Mouse (Mus musculus) thymus, adult 2 months (tissue): ENCODE measurements around the gene Asf1b. TPM values are rescaled to one million over a fixed set of nuclear protein-coding genes. Genes with fewer than 3 reads are reported as not detected.

Experiments
- DNase-seq: peaks from one replicate; pipeline ENCODE4 v3.0.0; 2021
- H3K27ac ChIP-seq: fragments of 200-500 bp; 2 replicates; pipeline ENCODE4 v1.5.1; 2012; ENCODE audit warnings: low read length, control low read depth; ENCODE audit not compliant: control insufficient read depth, insufficient read depth
- H3K27me3 ChIP-seq: fragments of 200-500 bp; 2 replicates; pipeline ENCODE4 v1.6.1; 2012; ENCODE audit warnings: mild to moderate bottlenecking, low read length, moderate library complexity, mixed read lengths; ENCODE audit not compliant: control insufficient read depth, insufficient read depth
- H3K36me3 ChIP-seq: fragments of 200-500 bp; 2 replicates; pipeline ENCODE4 v1.6.1; 2012; ENCODE audit warnings: mild to moderate bottlenecking, low read length, moderate library complexity; ENCODE audit not compliant: control insufficient read depth, insufficient read depth
- H3K4me1 ChIP-seq: fragments of 200-500 bp; replicated peaks from 2 replicates; pipeline ENCODE4 v1.6.1; 2012; ENCODE audit warnings: low read length; ENCODE audit not compliant: control insufficient read depth, insufficient read depth
- H3K4me3 ChIP-seq: fragments of 200-500 bp; 2 replicates; pipeline ENCODE4 v1.5.1; 2012; ENCODE audit warnings: mild to moderate bottlenecking, low read length, control low read depth, moderate library complexity; ENCODE audit not compliant: control insufficient read depth, insufficient read depth
- CTCF ChIP-seq: fragments of 200-500 bp; IDR thresholded peaks from 2 replicates; pipeline ENCODE4 v1.5.1; 2012; ENCODE audit warnings: mild to moderate bottlenecking, control low read depth, low read length, moderate library complexity, borderline replicate concordance; ENCODE audit not compliant: control insufficient read depth, poor library complexity, insufficient read depth; ENCODE audit errors: extremely low read depth
- POLR2A ChIP-seq: fragments of 200-500 bp; IDR thresholded peaks from 2 replicates; pipeline ENCODE4 v1.6.1; 2012; ENCODE audit warnings: mild to moderate bottlenecking, low read length, control low read depth, moderate library complexity; ENCODE audit not compliant: control insufficient read depth, poor library complexity, insufficient read depth; ENCODE audit errors: extremely low read depth
- WGBS: fragments of 180-500 bp; shearing (Covaris S2); methylation state at CpG from one replicate; pipeline ENCODE4 v1.1.7; 2018; 5-methylcytosine and 5-hydroxymethylcytosine counted together
- polyA plus RNA-seq: library from polyadenylated mRNA; depleted of rRNA; stranded (reverse); fragments of >200 nt; gene quantifications from 2 replicates; pipeline ENCODE4 v1.2.3, GENCODE M21; 2012

The Asf1b gene
- polyA plus RNA-seq, 1 experiment, result 170 TPM

DNA sequence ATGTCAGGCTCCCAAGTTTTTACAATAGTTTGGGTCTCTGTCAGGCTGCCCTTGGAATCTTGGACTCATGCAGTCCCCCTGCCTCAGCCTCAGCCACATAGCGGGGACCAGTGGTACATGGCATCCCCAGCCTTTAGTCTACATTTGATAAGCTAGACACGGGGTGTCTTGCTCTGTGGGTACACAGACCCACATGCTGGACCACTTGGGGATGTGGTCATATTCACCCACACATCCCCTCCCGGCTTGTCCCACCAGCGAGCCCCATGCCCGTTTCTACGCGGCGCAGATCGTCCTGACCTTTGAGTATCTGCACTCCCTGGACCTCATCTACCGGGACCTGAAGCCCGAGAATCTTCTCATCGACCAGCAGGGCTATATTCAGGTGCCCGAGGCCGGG lies 34.9 kb downstream of the Asf1b start:
- WGBS, result 93% methylated on average over 14 of the region's 14 CpGs
- TF ChIP-seq CTCF (no peak), POLR2A (no peak)
- no peak for DNase-seq
- H3K4me3 ChIP-seq, result no peak overlapping the region
- no peak overlapping the region for H3K27ac ChIP-seq
- no peaks in the 10 kb centered on the region for H3K4me1 ChIP-seq
- no peaks in the 10 kb centered on the region for H3K27me3 ChIP-seq
- peaks cover 17% of the 10 kb centered on the region for H3K36me3 ChIP-seq

GRCm38 (mm10) chr8:83992488-83992887 lies 37.2 kb downstream of the Asf1b start:
- Histone ChIP-seq H3K27me3 (no peaks in the 10 kb centered on the region), H3K27ac (no peak overlapping the region), H3K4me3 (no peak overlapping the region), H3K4me1 (peaks cover 4% of the 10 kb centered on the region), H3K36me3 (peaks cover 10% of the 10 kb centered on the region; the same call in 1 of the 2 replicates)
- no peak for DNase-seq
- WGBS, result 96% methylated on average over 2 of the region's 2 CpGs
- TF ChIP-seq POLR2A (no peak), CTCF (no peak)

DNA sequence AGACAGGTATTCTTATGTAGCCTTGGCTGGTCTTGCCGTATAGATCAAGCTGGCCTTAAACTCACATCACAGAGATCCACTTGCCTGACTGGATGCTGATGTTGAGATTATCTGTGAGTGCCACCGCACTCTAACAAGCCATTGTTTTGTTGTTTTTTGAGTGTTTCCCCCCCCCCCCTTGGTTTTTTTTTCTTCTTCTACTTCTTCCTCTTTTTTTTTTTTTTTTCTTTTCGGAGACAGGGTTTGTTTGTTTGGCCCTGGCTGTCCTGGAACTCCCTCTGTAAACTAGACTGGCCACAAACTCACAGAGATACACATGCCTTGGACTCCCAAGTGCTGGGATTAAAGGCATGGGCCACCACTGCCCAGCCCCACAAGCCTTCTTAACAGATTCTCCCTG lies 38.7 kb downstream of the Asf1b start:
- Histone ChIP-seq H3K27ac (no peak overlapping the region), H3K27me3 (no peaks in the 10 kb centered on the region), H3K36me3 (peaks cover 4% of the 10 kb centered on the region; the same call in 1 of the 2 replicates), H3K4me3 (no peak overlapping the region), H3K4me1 (peaks cover 8% of the 10 kb centered on the region)
- WGBS, result 65% methylated on average over 3 of the region's 3 CpGs
- no peak for DNase-seq
- no peak for TF ChIP-seq POLR2A
- TF ChIP-seq CTCF, result no peak

- TF ChIP-seq POLR2A, result no peak
- TF ChIP-seq CTCF, result no peak
- 56% methylated on average over 12 of the region's 12 CpGs for WGBS
- no peaks in the 10 kb centered on the region for H3K27me3 ChIP-seq
- H3K27ac ChIP-seq, result no peak overlapping the region
- no peak for DNase-seq
- peaks cover 19% of the 10 kb centered on the region for H3K4me1 ChIP-seq
- peaks cover 4% of the 10 kb centered on the region; the same call in 1 of the 2 replicates for H3K36me3 ChIP-seq
- H3K4me3 ChIP-seq, result no peak overlapping the region
Observed at GRCm38 (mm10) chr8:83995973-83996372, 40.7 kb downstream of the Asf1b start.

DNA sequence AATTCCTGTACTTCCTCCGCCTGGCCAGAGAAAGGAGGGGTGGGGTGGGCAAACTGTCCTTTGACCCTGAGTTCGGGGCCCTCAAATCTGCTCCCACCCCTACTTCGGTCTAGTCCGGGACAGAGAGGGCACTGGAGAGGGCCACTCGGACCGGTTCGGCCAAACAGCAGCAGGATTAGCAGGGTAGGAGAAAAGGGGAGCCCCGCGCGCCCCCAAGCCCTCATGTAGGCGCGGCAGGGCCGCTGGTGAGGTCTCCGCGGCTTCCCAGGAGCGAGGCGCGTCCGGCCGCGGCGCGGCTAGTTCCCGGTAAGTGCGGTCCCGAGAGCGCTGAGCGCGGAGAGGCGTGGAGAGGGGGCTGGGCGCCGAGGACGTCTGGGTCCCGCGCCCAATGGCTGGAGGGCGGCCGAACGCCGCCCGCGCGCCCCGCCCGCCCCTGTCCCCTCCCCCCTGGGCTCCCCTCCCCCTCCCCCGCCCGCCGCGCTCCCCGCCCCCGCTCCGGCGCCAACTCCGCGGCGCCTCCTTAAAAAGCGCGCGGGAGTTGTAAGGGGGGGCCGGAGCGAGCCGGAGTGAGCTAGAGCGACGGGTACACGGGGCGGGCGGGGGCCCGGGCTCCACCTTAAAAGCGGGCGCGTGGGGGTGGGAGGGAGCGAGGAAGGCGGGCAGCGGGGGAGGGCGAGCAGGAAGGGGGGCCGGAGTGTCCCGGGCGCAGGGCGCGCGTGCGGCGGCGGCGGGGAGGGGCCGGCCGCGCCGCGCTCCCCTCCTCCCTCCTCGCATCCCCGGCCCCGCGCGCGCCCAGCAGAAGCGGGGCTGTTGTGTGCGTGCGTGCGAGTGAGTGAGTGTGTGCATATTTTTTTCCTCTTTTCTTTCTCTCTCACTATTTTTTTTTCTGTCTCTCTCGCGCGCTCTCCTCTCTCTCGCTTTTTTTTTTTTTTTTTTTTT lies 41.5 kb downstream of the Asf1b start:
- Histone ChIP-seq H3K27me3 (no peaks in the 10 kb centered on the region), H3K27ac (no peak overlapping the region; the same call in 1 of the 2 replicates), H3K4me3 (peak overlapping the region; percentile 50), H3K4me1 (peaks cover 19% of the 10 kb centered on the region), H3K36me3 (0 out of 2 replicates have a peak, but pooled peaks cover under 1% of the 10 kb centered on the region)
- DNase-seq, result peak; percentile 75
- WGBS, result under 1% methylated on average over 68 of the region's 103 CpGs
- TF ChIP-seq POLR2A (0 out of 2 replicates have a peak, but pooled peaks have one; percentile 40), CTCF (0 out of 2 replicates have a peak, but pooled peaks have one; percentile 19)

DNA sequence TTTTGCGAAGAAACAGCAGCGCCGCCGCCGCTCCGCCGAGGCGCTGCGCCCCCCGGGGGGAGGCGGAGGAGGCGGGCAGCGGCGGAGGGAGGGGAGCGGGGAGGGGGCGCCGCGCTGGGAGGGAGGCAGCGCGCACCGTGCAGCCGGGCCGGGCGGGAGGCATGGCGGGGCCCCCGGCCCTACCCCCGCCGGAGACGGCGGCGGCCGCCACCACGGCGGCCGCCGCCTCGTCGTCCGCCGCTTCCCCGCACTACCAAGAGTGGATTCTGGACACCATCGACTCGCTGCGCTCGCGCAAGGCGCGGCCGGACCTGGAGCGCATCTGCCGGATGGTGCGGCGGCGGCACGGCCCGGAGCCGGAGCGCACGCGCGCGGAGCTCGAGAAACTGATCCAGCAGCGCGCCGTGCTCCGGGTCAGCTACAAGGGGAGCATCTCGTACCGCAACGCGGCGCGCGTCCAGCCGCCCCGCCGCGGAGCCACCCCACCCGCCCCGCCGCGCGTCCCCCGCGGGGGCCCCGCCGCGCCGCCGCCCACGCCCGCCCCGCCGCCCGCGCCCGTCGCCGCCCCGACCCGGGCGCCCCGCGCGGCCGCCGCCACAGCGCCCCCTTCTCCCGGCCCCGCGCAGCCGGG lies 42.3 kb downstream of the Asf1b start, which contains the start of gene Samd1:
TSS of gene Samd1 (plus strand) at position 162 of the 631 bp plus-strand sequence.
- 13% methylated on average over 110 of the region's 112 CpGs for WGBS
- DNase-seq, result peak; percentile 59
- H3K4me1 ChIP-seq, result peaks cover 25% of the 10 kb centered on the region
- no peaks in the 10 kb centered on the region for H3K36me3 ChIP-seq
- no peaks in the 10 kb centered on the region for H3K27me3 ChIP-seq
- peak within 1 kb of the TSS; percentile 97 for H3K4me3 ChIP-seq
- TF ChIP-seq CTCF, result no peak
- no peak for TF ChIP-seq POLR2A
- no peak within 1 kb of the TSS; the same call in 1 of the 2 replicates for H3K27ac ChIP-seq
